ENCODE assay signal across 12 mouse cellular contexts in genomic region chr6:47391014-47391802, GRCm38 (mm10).
DNase-seq lines count a peak whose midpoint lies in the region; ATAC-seq and TF ChIP-seq lines count a peak whose summit lies in the region.
"Had no signal": no experiment of that assay in that cellular context is flagged by ENCODE, and none has a peak within 500 bp of the region (broad histone marks: within the 10 kb centered on the region; RNA-seq: fewer than 3 reads in every experiment).

No protein-coding gene starts in this region.

- no peak overlapping the region for H3K4me3 ChIP-seq in forebrain, embryonic 15.5 days
- no peak overlapping the region for H3K4me3 ChIP-seq in forebrain, embryonic 11.5 days (ENCODE audit: low read depth, low read length)
- no peak overlapping the region for H3K4me3 ChIP-seq in layer of hippocampus, adult 2 months
- H3K4me3 ChIP-seq in forebrain, embryonic 16.5 days (replicated peaks; ENCODE audit: low read length): no peak overlapping the region
- H3K4me3 ChIP-seq: heart, adult 2 months had no signal

- no peak overlapping the region for H3K9ac ChIP-seq in forebrain, embryonic 15.5 days (replicated peaks)
- H3K9ac ChIP-seq in forebrain, embryonic 11.5 days (ENCODE audit: low read length): no peak overlapping the region
- no peak overlapping the region for H3K9ac ChIP-seq in forebrain, embryonic 16.5 days (replicated peaks; ENCODE audit: low read depth, low read length)

- TF ChIP-seq CTCF in layer of hippocampus, adult 2 months (conservative IDR thresholded peaks at IDR 0.05): no peak

- 53% methylated on average over 3 of the region's 3 CpGs for WGBS in forebrain, embryonic 15.5 days
- 75% methylated on average over 3 of the region's 3 CpGs for WGBS in forebrain, embryonic 11.5 days
- WGBS in forebrain, embryonic 16.5 days: 40% methylated on average over 3 of the region's 3 CpGs

- peaks cover 25% of the 10 kb centered on the region for H3K4me1 ChIP-seq in forebrain, embryonic 15.5 days
- H3K4me1 ChIP-seq in forebrain, embryonic 11.5 days (replicated peaks; ENCODE audit: control insufficient read depth, insufficient read depth, low read length): no peaks in the 10 kb centered on the region
- H3K4me1 ChIP-seq in forebrain, embryonic 16.5 days (replicated peaks; ENCODE audit: control insufficient read depth, insufficient read depth, low read length): peaks cover 17% of the 10 kb centered on the region

- peak; percentile 80 for ATAC-seq in forebrain, embryonic 15.5 days (replicated peaks)
- no peak for ATAC-seq in forebrain, embryonic 11.5 days (replicated peaks; ENCODE audit: low FRiP score)
- ATAC-seq in forebrain, embryonic 16.5 days: peak; percentile 52
- no peak for ATAC-seq in erythroblast, adult 5-6 weeks (replicated peaks; ENCODE audit: low FRiP score, poor library complexity, severe bottlenecking)
- ATAC-seq: activated CD4-positive, CD25-positive, alpha-beta regulatory T cell, adult 4 months; inflammation-experienced regulatory T-cells, adult 6 months had no signal

- no peaks in the 10 kb centered on the region for H3K27me3 ChIP-seq in forebrain, embryonic 15.5 days
- H3K27me3 ChIP-seq in forebrain, embryonic 11.5 days (ENCODE audit: control insufficient read depth, insufficient read depth, low read length): no peaks in the 10 kb centered on the region
- no peaks in the 10 kb centered on the region for H3K27me3 ChIP-seq in forebrain, embryonic 16.5 days (replicated peaks; ENCODE audit: control insufficient read depth, insufficient read depth, low read length)

- no peaks in the 10 kb centered on the region for H3K36me3 ChIP-seq in forebrain, embryonic 15.5 days
- no peaks in the 10 kb centered on the region for H3K36me3 ChIP-seq in forebrain, embryonic 11.5 days (ENCODE audit: control insufficient read depth, insufficient read depth, low read length)
- no peaks in the 10 kb centered on the region for H3K36me3 ChIP-seq in forebrain, embryonic 16.5 days (ENCODE audit: control insufficient read depth, insufficient read depth)

- H3K27ac ChIP-seq in forebrain, embryonic 15.5 days (replicated peaks): peak overlapping the region; percentile 82
- no peak overlapping the region for H3K27ac ChIP-seq in forebrain, embryonic 11.5 days (ENCODE audit: low read depth, low read length)
- H3K27ac ChIP-seq in layer of hippocampus, adult 2 months: peak overlapping the region; percentile 54
- peak overlapping the region; percentile 59 for H3K27ac ChIP-seq in forebrain, embryonic 16.5 days (ENCODE audit: low read length)
- H3K27ac ChIP-seq: heart, adult 2 months had no signal

- no peak for DNase-seq in forebrain, embryonic 11.5 days (ENCODE audit: low spot score)
- DNase-seq in layer of hippocampus, adult 2 months (ENCODE audit: low spot score in 2 of 2): no peak
- no peak for DNase-seq in layer of hippocampus, postnatal 10 days (ENCODE audit: low spot score in 2 of 2)
- peak; percentile 5 for DNase-seq in R1 (ENCODE audit: low read depth, low spot score)
- DNase-seq: kidney, adult 9 months had no signal

- H3K4me2 ChIP-seq in forebrain, embryonic 15.5 days (replicated peaks): no peak overlapping the region
- H3K4me2 ChIP-seq in forebrain, embryonic 11.5 days (ENCODE audit: low read depth, low read length, severe bottlenecking): no peak overlapping the region
- no peak overlapping the region for H3K4me2 ChIP-seq in forebrain, embryonic 16.5 days (ENCODE audit: low read length)
- H3K4me2 ChIP-seq: liver, embryonic 11.5 days had no signal

- H3K9me3 ChIP-seq in forebrain, embryonic 15.5 days: no peaks in the 10 kb centered on the region
- no peaks in the 10 kb centered on the region for H3K9me3 ChIP-seq in forebrain, embryonic 11.5 days (ENCODE audit: control insufficient read depth, low read length)
- no peaks in the 10 kb centered on the region for H3K9me3 ChIP-seq in forebrain, embryonic 16.5 days (ENCODE audit: control insufficient read depth, low read length)

Comparison
In these comparisons a context has a peak if more than half of its experiments do, and no peak if none do; other contexts are left out.
1. ATAC-seq: peak in forebrain, embryonic 15.5 days (single experiment) and forebrain, embryonic 16.5 days (single experiment); none in forebrain, embryonic 11.5 days (single experiment) and erythroblast, adult 5-6 weeks (single experiment).